In the genomic region with DNA sequence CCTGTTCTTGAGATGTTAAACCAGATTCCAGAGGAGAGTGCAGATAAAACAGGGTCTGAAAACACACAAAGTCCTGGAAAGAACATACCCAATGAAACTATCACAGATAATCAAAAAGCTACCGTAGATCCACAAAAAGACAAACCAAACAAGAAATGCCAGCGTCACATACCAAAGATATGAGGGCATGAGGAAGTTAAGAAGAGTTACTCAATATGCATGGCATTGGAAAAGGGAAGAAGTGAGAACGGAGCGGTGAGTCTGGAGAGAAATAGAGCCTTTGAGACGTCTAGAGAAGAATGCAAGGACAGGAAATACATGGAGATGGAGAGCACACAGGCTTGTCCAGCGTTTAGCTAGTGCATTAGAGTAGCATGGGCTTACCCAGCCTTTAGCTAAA, we compare ENCODE assay signal across 18 mouse cellular contexts.
DNase-seq lines count a peak whose midpoint lies in the region; ATAC-seq and TF ChIP-seq lines count a peak whose summit lies in the region.
"Had no signal": no experiment of that assay in that cellular context is flagged by ENCODE, and none has a peak within 500 bp of the region (broad histone marks: within the 10 kb centered on the region; RNA-seq: fewer than 3 reads in every experiment).

No protein-coding gene starts in this region.

- no peak for TF ChIP-seq CTCF in lung, embryonic 14.5 days (IDR thresholded peaks at IDR 0.05; ENCODE audit: low read depth)
- TF ChIP-seq CTCF in thymus, adult 2 months (IDR thresholded peaks at IDR 0.05; ENCODE audit: borderline replicate concordance, control insufficient read depth, extremely low read depth, insufficient read depth, low read length, poor library complexity): no peak

- H3K27ac ChIP-seq in heart, embryonic 14.5 days (replicated peaks in 1 of 2; ENCODE audit: control insufficient read depth in 1 of 2, insufficient read depth in 1 of 2, low read depth in 2 of 2, low read length in 2 of 2): peak overlapping the region; percentile 44 to 58; a peak in 3 of 4 replicates
- peak overlapping the region; percentile 20; the same call in 1 of the 2 replicates for H3K27ac ChIP-seq in lung, embryonic 14.5 days (ENCODE audit: low read depth)
- no peak overlapping the region for H3K27ac ChIP-seq in thymus, adult 2 months (ENCODE audit: control insufficient read depth, insufficient read depth, low read length)
- H3K27ac ChIP-seq: gastrocnemius, adult 2 months; midbrain, embryonic 15.5 days had no signal

- H3K9me3 ChIP-seq in heart, embryonic 14.5 days (ENCODE audit: control insufficient read depth, low read length): no peaks in the 10 kb centered on the region
- no peaks in the 10 kb centered on the region for H3K9me3 ChIP-seq in lung, embryonic 14.5 days (ENCODE audit: low read depth, low read length)
- H3K9me3 ChIP-seq: midbrain, embryonic 15.5 days had no signal

- WGBS in heart, embryonic 14.5 days: 47% methylated on average over 6 of the region's 6 CpGs
- WGBS in lung, embryonic 14.5 days: 36% methylated on average over 6 of the region's 6 CpGs
- WGBS in thymus, adult 2 months: 52% methylated on average over 6 of the region's 6 CpGs

- H3K4me3 ChIP-seq in heart, embryonic 14.5 days (ENCODE audit: control insufficient read depth in 1 of 2, insufficient read depth in 1 of 2, low read depth in 1 of 2, low read length in 2 of 2): no peak overlapping the region
- H3K4me3 ChIP-seq in lung, embryonic 14.5 days (ENCODE audit: low read depth, low read length): no peak overlapping the region
- no peak overlapping the region for H3K4me3 ChIP-seq in thymus, adult 2 months (ENCODE audit: control insufficient read depth, insufficient read depth, low read length)
- H3K4me3 ChIP-seq: gastrocnemius, adult 2 months; midbrain, embryonic 15.5 days had no signal

- H3K4me1 ChIP-seq in heart, embryonic 14.5 days (ENCODE audit: control insufficient read depth in 2 of 2, insufficient read depth in 2 of 2, low read length in 2 of 2): peaks cover 0 to 17% of the 10 kb centered on the region in 2 experiments; a peak in 2 of 4 replicates
- peaks cover 4% of the 10 kb centered on the region; the same call in 1 of the 2 replicates for H3K4me1 ChIP-seq in lung, embryonic 14.5 days (ENCODE audit: insufficient read depth)
- H3K4me1 ChIP-seq in thymus, adult 2 months (replicated peaks; ENCODE audit: control insufficient read depth, insufficient read depth, low read length): no peaks in the 10 kb centered on the region

- intact Hi-C loops in heart, postnatal 10 days (cut with DNase I): no loop called here

- H3K36me3 ChIP-seq in heart, embryonic 14.5 days (ENCODE audit: control insufficient read depth, insufficient read depth, low read length): no peaks in the 10 kb centered on the region
- no peaks in the 10 kb centered on the region for H3K36me3 ChIP-seq in lung, embryonic 14.5 days (ENCODE audit: insufficient read depth)
- H3K36me3 ChIP-seq in thymus, adult 2 months (ENCODE audit: control insufficient read depth, insufficient read depth, low read length): no peaks in the 10 kb centered on the region
- H3K36me3 ChIP-seq: midbrain, embryonic 15.5 days had no signal

- ATAC-seq in heart, embryonic 14.5 days (ENCODE audit: insufficient number of reproducible peaks, insufficient read depth, low FRiP score, low read depth): no peak
- ATAC-seq in lung, embryonic 14.5 days (ENCODE audit: insufficient read depth): no peak
- ATAC-seq in granulocyte monocyte progenitor cell, adult 5-6 weeks (replicated peaks; ENCODE audit: poor library complexity, severe bottlenecking): peak; percentile 59
- peak; percentile 46; the same call in 1 of the 2 replicates for ATAC-seq in megakaryocyte progenitor cell, adult 5-6 weeks (replicated peaks; ENCODE audit: poor library complexity)
- ATAC-seq: activated CD4-positive, CD25-positive, alpha-beta regulatory T cell, adult 4 months; forebrain, postnatal 0 days; hindbrain, embryonic 16.5 days; midbrain, embryonic 15.5 days; Patski had no signal

- TF ChIP-seq POLR2A in thymus, adult 2 months (IDR thresholded peaks at IDR 0.05; ENCODE audit: control insufficient read depth, extremely low read depth, insufficient read depth, low read length, poor library complexity): no peak

- no peak overlapping the region for H3K9ac ChIP-seq in heart, embryonic 14.5 days (ENCODE audit: low read length)
- H3K9ac ChIP-seq in lung, embryonic 14.5 days: no peak overlapping the region
- H3K9ac ChIP-seq: forebrain, postnatal 0 days; midbrain, embryonic 15.5 days had no signal

- DNase-seq in heart, postnatal 10 days: no peak
- peak; percentile 19 for DNase-seq in lung, embryonic 14.5 days
- no peak for DNase-seq in lung, postnatal 14 days
- DNase-seq in thymus, adult 2 months: no peak
- DNase-seq: adrenal gland, postnatal 14 days; cerebellum, adult 11-12 months; cerebellum, postnatal 25 days; forebrain, postnatal 0 days; gastrocnemius, adult 2 months; kidney, adult 11 months; lung, adult 2 months had no signal

- no peaks in the 10 kb centered on the region for H3K27me3 ChIP-seq in heart, embryonic 14.5 days (ENCODE audit: control insufficient read depth, insufficient read depth, low read length)
- H3K27me3 ChIP-seq in lung, embryonic 14.5 days (ENCODE audit: insufficient read depth, low read length): no peaks in the 10 kb centered on the region
- H3K27me3 ChIP-seq in thymus, adult 2 months (ENCODE audit: control insufficient read depth, insufficient read depth, low read length): no peaks in the 10 kb centered on the region
- H3K27me3 ChIP-seq: midbrain, embryonic 15.5 days had no signal

- no peak overlapping the region for H3K4me2 ChIP-seq in heart, embryonic 14.5 days (ENCODE audit: low read length)
- H3K4me2 ChIP-seq in lung, embryonic 14.5 days: no peak overlapping the region
- H3K4me2 ChIP-seq: midbrain, embryonic 15.5 days had no signal

Comparison
In these comparisons a context has a peak if more than half of its experiments do, and no peak if none do; other contexts are left out.
1. ATAC-seq: peak in granulocyte monocyte progenitor cell, adult 5-6 weeks (single experiment) and megakaryocyte progenitor cell, adult 5-6 weeks (single experiment); none in heart, embryonic 14.5 days (single experiment) and lung, embryonic 14.5 days (single experiment).